In the genomic region with DNA sequence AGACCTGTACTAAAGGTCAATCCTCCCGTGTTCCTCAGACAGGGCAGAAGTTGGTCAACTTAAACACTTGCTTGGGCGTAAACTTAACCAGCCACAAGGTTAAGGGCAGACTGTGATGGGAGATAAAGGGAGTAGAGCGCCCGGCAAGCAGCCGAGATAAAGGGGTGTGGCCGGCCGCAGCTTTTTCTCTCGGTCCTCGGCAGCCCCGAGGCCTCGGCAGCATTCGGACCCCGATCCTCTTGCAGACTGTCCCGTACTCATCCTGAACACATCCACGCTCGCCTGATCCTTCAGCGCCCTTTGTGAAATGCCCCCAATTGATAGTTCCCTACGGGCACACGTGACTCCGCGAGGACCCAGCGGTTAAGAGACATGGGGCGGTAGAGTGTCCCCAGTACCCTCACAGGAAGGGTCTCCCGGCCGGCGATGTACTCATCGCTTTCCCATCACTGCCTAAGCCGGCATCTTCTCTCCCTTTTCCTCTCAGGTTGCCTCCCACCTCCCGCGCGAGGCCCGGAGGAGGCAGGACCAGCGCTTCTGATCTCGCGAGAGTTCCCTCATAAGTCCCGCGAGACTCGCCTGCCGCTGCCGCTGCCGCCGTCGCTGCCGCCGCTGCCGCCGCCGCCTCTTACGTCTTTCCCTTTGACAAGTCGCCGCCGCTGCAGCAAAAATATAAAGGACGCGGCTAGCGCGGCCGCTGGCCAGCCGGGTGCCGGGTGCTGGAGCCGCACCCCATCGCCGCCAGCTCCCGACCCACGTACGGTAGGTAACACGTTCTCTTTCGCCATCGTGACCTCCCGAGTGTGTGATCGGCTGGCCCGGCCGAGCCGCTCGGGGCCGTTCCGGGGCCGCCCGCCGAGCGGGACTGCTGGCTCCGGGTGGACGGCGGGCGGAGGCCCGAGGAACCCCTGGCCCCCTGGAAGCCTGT, we compare ENCODE assay signal across 8 mouse cellular contexts. TPM values are rescaled to one million over a fixed set of nuclear protein-coding genes. Genes with fewer than 3 reads are reported as not detected.
DNase-seq lines count a peak whose midpoint lies in the region; ATAC-seq and TF ChIP-seq lines count a peak whose summit lies in the region.

A gene (plus strand): TSS at position 591 of the 928 bp plus-strand sequence.

- under 1% methylated on average over 85 of the region's 85 CpGs for WGBS in bone marrow, adult 2 months
- under 1% methylated on average over 85 of the region's 85 CpGs for WGBS in embryonic facial prominence, embryonic 15.5 days
- WGBS in kidney, embryonic 14.5 days, result under 1% methylated on average over 85 of the region's 85 CpGs
- WGBS in limb, embryonic 15.5 days, result under 1% methylated on average over 83 of the region's 85 CpGs

- no peaks in the 10 kb centered on the region for H3K27me3 ChIP-seq in embryonic facial prominence, embryonic 15.5 days
- no peaks in the 10 kb centered on the region for H3K27me3 ChIP-seq in kidney, embryonic 14.5 days (ENCODE audit: control insufficient read depth, insufficient read depth, low read length)
- no peaks in the 10 kb centered on the region for H3K27me3 ChIP-seq in limb, embryonic 15.5 days

- peak within 1 kb of the TSS; percentile 81 for H3K4me2 ChIP-seq in embryonic facial prominence, embryonic 15.5 days (replicated peaks)
- peak within 1 kb of the TSS; percentile 76 for H3K4me2 ChIP-seq in kidney, embryonic 14.5 days (replicated peaks; ENCODE audit: low read depth, low read length)
- H3K4me2 ChIP-seq in limb, embryonic 15.5 days, result peak within 1 kb of the TSS; percentile 83

- DNase-seq in 416B (ENCODE audit: low read depth), result peak; percentile 98
- DNase-seq in heart, adult 9 months (ENCODE audit: low spot score in 2 of 2), result peak; percentile 92 to 95
- DNase-seq in monocyte, adult 2 months (ENCODE audit: low read depth in 1 of 2, low spot score in 2 of 2), result peak; percentile 82 to 93
- DNase-seq in spleen, postnatal 36 days (ENCODE audit: low spot score in 2 of 2), result peak; percentile 94

- TF ChIP-seq CTCF in bone marrow, adult 2 months (IDR thresholded peaks at IDR 0.05; ENCODE audit: control insufficient read depth, insufficient read depth, low read length), result no peak

- TF ChIP-seq POLR2A in bone marrow, adult 2 months (IDR thresholded peaks at IDR 0.05; ENCODE audit: borderline replicate concordance, control insufficient read depth, low read depth, low read length), result peak; percentile 73

- H3K9ac ChIP-seq in embryonic facial prominence, embryonic 15.5 days, result peak within 1 kb of the TSS; percentile 99
- H3K9ac ChIP-seq in kidney, embryonic 14.5 days (ENCODE audit: low read depth, low read length), result peak within 1 kb of the TSS; percentile 94
- peak within 1 kb of the TSS; percentile 97 for H3K9ac ChIP-seq in limb, embryonic 15.5 days

- H3K36me3 ChIP-seq in embryonic facial prominence, embryonic 15.5 days, result no peaks in the 10 kb centered on the region
- H3K36me3 ChIP-seq in kidney, embryonic 14.5 days (ENCODE audit: control insufficient read depth, insufficient read depth, low read length), result no peaks in the 10 kb centered on the region
- no peaks in the 10 kb centered on the region for H3K36me3 ChIP-seq in limb, embryonic 15.5 days

- peak; percentile 87 for ATAC-seq in embryonic facial prominence, embryonic 15.5 days (ENCODE audit: insufficient number of reproducible peaks, low FRiP score, low TSS enrichment, low read depth)
- peak; percentile 86 for ATAC-seq in kidney, embryonic 14.5 days (ENCODE audit: low FRiP score, low TSS enrichment)
- peak; percentile 72; the same call in 1 of the 2 replicates for ATAC-seq in limb, embryonic 15.5 days (ENCODE audit: insufficient number of reproducible peaks, low FRiP score, low TSS enrichment, low read depth)

- peak within 1 kb of the TSS; percentile 98 for H3K27ac ChIP-seq in bone marrow, adult 2 months (ENCODE audit: control insufficient read depth, insufficient read depth, low read depth, low read length, poor library complexity)
- H3K27ac ChIP-seq in embryonic facial prominence, embryonic 15.5 days (replicated peaks), result peak within 1 kb of the TSS; percentile 95
- peak within 1 kb of the TSS; percentile 90 for H3K27ac ChIP-seq in kidney, embryonic 14.5 days (ENCODE audit: low read depth, low read length)
- H3K27ac ChIP-seq in limb, embryonic 15.5 days, result peak within 1 kb of the TSS; percentile 93

- H3K4me1 ChIP-seq in bone marrow, adult 2 months (ENCODE audit: control insufficient read depth, insufficient read depth, low read length), result peaks cover 3% of the 10 kb centered on the region
- H3K4me1 ChIP-seq in embryonic facial prominence, embryonic 15.5 days, result peaks cover 10% of the 10 kb centered on the region
- peaks cover 3% of the 10 kb centered on the region; the same call in 1 of the 2 replicates for H3K4me1 ChIP-seq in kidney, embryonic 14.5 days (ENCODE audit: control insufficient read depth, insufficient read depth, low read length)
- H3K4me1 ChIP-seq in limb, embryonic 15.5 days, result peaks cover 8% of the 10 kb centered on the region

- peak within 1 kb of the TSS; percentile 80 for H3K4me3 ChIP-seq in bone marrow, adult 2 months (replicated peaks; ENCODE audit: control insufficient read depth, low read depth, low read length)
- peak within 1 kb of the TSS; percentile 99 for H3K4me3 ChIP-seq in embryonic facial prominence, embryonic 15.5 days (replicated peaks)
- peak within 1 kb of the TSS; percentile 91 for H3K4me3 ChIP-seq in kidney, embryonic 14.5 days (ENCODE audit: low read length)
- peak within 1 kb of the TSS; percentile 99 for H3K4me3 ChIP-seq in limb, embryonic 15.5 days

- H3K9me3 ChIP-seq in embryonic facial prominence, embryonic 15.5 days (replicated peaks), result no peaks in the 10 kb centered on the region
- H3K9me3 ChIP-seq in kidney, embryonic 14.5 days (ENCODE audit: control insufficient read depth, low read length), result no peaks in the 10 kb centered on the region
- no peaks in the 10 kb centered on the region for H3K9me3 ChIP-seq in limb, embryonic 15.5 days

RNA-seq across cellular contexts. Expression of the gene that starts here (rescaled TPM):
- polyA plus RNA-seq in bone marrow, adult 2 months (2011; ENCODE audit: insufficient read depth, insufficient read length, low replicate concordance, missing spikeins), result 37.8 and 47.3 TPM in 2 replicates
- 19.9 TPM in 2 replicates for polyA plus RNA-seq in embryonic facial prominence, embryonic 15.5 days (2015; fragmentation: Nextera tagmentation; extraction: Ambion mirVana)
- polyA plus RNA-seq in kidney, embryonic 14.5 days (2014; fragmentation: Nextera tagmentation; extraction: Ambion mirVana), result 14.9 and 26.9 TPM in 2 replicates
- 16.9 and 19.0 TPM in 2 replicates for polyA plus RNA-seq in limb, embryonic 15.5 days (2015; fragmentation: Nextera tagmentation; extraction: Ambion mirVana)

Comparison
In these comparisons a context has a peak if more than half of its experiments do, and no peak if none do; other contexts are left out.
1. Peak in every context shown above with its lines: DNase-seq, ATAC-seq, H3K4me3 ChIP-seq and H3K27ac ChIP-seq.